Mouse (Mus musculus) liver, embryonic 15.5 days (tissue): ENCODE results near the gene Gpr137. TPM values are rescaled to one million over a fixed set of nuclear protein-coding genes. Genes with fewer than 3 reads are reported as not detected.
A peak's percentile ranks its signal among the peaks of the same experiment; 100 is the strongest.

Experiments used
- ATAC-seq: fragments of 200-750 bp; cut with Nextera tagmentation; 2 replicates; pipeline ENCODE4 v1.8.0; 2017; ENCODE audit warnings: moderate number of reproducible peaks, mild to moderate bottlenecking, moderate library complexity; ENCODE audit not compliant: insufficient read depth
- H3K27ac ChIP-seq: fragments of 300-500 bp; sonication (generic); replicated peaks from 2 replicates; pipeline ENCODE4 v1.5.1; 2015; ENCODE audit warnings: mild to moderate bottlenecking, inconsistent platforms
- H3K27me3 ChIP-seq: fragments of 300-500 bp; sonication (generic); 2 replicates; pipeline ENCODE4 v1.6.1; 2015; ENCODE audit warnings: mild to moderate bottlenecking, inconsistent platforms
- H3K36me3 ChIP-seq: fragments of 300-500 bp; sonication (generic); replicated peaks from 2 replicates; pipeline ENCODE4 v1.6.1; 2015; ENCODE audit warnings: moderate library complexity, mild to moderate bottlenecking, inconsistent platforms
- H3K4me1 ChIP-seq: fragments of 300-500 bp; sonication (generic); replicated peaks from 2 replicates; pipeline ENCODE4 v1.6.1; 2015; ENCODE audit warnings: inconsistent platforms
- H3K4me2 ChIP-seq: fragments of 300-500 bp; sonication (generic); 2 replicates; pipeline ENCODE4 v1.6.1; 2015; ENCODE audit warnings: moderate library complexity, mild to moderate bottlenecking, inconsistent platforms
- H3K4me3 ChIP-seq: fragments of 300-500 bp; sonication (generic); replicated peaks from 2 replicates; pipeline ENCODE4 v1.5.1; 2015; ENCODE audit warnings: mild to moderate bottlenecking, inconsistent platforms
- H3K9ac ChIP-seq: fragments of 300-500 bp; sonication (generic); 2 replicates; pipeline ENCODE4 v1.6.1; 2015; ENCODE audit warnings: moderate library complexity, mild to moderate bottlenecking, inconsistent platforms
- H3K9me3 ChIP-seq: fragments of 300-500 bp; sonication (generic); replicated peaks from 2 replicates; pipeline ENCODE4 v1.6.1; 2016; ENCODE audit warnings: inconsistent platforms
- WGBS: fragments of 180-500 bp; shearing (Covaris S2); methylation state at CpG from one replicate; pipeline ENCODE4 v1.1.7; 2015; ENCODE audit warnings: mixed read lengths; ENCODE audit not compliant: insufficient replicate concordance; 5-methylcytosine and 5-hydroxymethylcytosine counted together
- polyA plus RNA-seq: library from polyadenylated mRNA; unstranded; fragments of >200 nt; fragmentation: Nextera tagmentation; extraction: Ambion mirVana; gene quantifications from 2 replicates; pipeline ENCODE4 v1.2.1, GENCODE M21; 2015

The Gpr137 gene
- polyA plus RNA-seq, 1 experiment from 2014 or later: 7.4 TPM

DNA sequence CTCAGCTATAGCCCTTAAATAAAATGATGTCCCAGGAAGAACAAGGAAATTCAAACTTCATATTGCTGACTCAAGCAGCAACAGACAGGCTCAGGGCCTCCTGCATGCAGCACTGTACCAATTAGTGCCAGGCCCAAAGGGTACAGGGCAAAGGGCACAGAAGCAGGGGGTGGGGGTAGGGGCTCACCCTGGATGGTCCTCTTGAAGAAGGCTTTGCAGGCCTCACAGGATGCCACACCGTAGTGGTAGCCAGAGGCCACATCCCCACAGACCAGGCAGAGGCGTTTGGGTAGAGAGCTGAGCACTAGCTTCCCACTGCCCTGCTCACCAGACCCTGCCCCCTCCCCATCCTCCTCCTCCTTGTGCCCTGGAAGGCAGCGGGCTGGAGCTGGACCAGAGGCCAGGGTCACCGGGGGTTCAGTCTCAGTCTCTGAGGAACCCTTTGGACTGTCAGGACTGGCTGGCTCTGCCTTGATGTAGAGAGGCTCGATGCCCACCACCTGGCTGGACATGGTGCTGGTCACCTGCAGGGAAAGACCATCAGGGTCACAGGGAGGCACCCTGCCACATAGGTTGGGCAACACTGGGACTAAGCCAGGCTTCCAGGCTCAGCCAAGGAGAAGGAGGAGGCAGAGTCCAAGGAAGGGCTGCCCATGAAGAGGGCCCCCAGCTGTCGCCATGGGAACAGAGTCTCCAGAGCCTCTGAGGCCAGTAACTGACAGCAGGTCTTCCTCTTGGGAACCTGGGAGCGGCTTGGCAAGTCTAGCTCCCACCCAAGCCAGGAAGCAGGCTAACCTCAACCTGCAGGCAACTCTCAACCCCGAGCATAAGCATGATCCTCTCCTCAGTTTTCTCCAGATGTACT lies 22.2 kb downstream of the Gpr137 start:
- Histone ChIP-seq H3K27ac (peak overlapping the region; percentile 88; the same call in 1 of the 2 replicates), H3K4me2 (peak overlapping the region; percentile 100), H3K36me3 (no peaks in the 10 kb centered on the region), H3K4me3 (peak overlapping the region; percentile 84), H3K9me3 (no peaks in the 10 kb centered on the region), H3K4me1 (peaks cover 65% of the 10 kb centered on the region), H3K27me3 (peaks cover 26% of the 10 kb centered on the region), H3K9ac (peak overlapping the region; percentile 86)
- 45% methylated on average over 8 of the region's 8 CpGs for WGBS
- ATAC-seq: no peak

DNA sequence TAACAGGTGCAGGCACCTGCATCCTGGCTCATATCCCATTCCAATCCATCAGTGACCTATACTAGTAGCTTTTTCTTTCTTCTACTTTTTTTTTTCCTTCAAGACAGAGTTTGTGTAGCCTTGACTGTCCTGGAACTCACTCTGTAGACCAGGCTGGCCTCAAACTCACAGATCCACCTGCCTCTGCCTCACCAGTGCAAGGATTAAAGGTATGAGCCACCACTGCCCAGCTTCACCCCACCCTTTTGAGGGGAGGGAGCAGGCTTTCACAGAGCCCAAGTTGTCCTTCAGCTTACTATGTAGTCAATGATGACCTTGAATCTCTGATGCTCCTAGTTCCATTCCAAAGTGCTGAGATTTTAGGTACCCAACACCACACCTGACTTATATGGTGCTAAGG lies 22.8 kb downstream of the Gpr137 start:
- Histone ChIP-seq H3K27me3 (peaks cover 20% of the 10 kb centered on the region), H3K4me2 (no peak overlapping the region), H3K27ac (no peak overlapping the region), H3K9me3 (no peaks in the 10 kb centered on the region), H3K4me3 (no peak overlapping the region), H3K9ac (no peak overlapping the region), H3K36me3 (no peaks in the 10 kb centered on the region), H3K4me1 (peaks cover 63% of the 10 kb centered on the region)
- no peak for ATAC-seq

DNA sequence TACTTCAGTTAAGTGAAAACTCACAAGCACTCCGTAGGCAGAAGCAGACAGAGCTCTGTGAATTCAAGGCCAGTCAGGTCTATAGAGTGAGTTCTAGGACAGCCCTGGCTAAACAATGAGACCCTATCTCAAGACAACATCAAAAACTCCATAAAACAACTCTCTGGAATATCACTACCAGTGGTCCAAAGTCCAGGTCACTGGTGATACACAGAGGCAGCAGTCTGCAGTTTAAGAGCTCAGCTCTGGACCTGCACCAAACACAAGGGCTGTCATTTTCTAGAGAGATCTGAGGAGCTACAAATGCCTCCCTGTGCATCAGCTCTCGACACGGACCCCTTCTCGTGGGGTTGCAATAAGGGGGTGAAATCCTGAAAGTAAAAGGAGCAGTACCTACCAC lies 24.0 kb downstream of the Gpr137 start:
- Histone ChIP-seq H3K9ac (no peak overlapping the region), H3K4me1 (peaks cover 66% of the 10 kb centered on the region), H3K4me2 (no peak overlapping the region), H3K9me3 (no peaks in the 10 kb centered on the region), H3K27ac (no peak overlapping the region), H3K27me3 (peaks cover 8% of the 10 kb centered on the region), H3K4me3 (no peak overlapping the region), H3K36me3 (peaks cover 8% of the 10 kb centered on the region)
- WGBS: 74% methylated on average over 4 of the region's 4 CpGs
- ATAC-seq: no peak

DNA sequence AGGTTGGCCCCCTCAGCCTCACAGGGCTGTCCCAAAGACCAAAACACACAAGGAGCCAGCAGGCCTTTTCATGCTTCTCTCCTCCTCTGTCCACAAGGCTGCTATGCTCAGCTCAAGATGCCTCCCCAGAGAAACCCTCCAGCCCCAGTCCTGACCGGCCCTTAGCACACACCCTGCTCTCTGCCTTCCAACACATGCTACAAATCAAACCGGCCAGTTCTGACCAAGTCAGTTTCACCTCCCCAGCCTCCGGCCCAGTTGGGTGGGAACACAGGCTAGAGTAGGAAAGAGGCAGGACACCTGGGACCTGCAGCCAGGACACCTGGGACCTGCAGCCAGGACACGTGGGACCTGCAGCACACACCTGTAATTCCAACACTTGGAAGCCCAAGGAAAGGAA lies 25.8 kb downstream of the Gpr137 start:
- Histone ChIP-seq H3K36me3 (peaks cover 26% of the 10 kb centered on the region), H3K4me1 (peaks cover 54% of the 10 kb centered on the region), H3K4me2 (no peak overlapping the region), H3K9ac (no peak overlapping the region), H3K4me3 (no peak overlapping the region), H3K27ac (no peak overlapping the region), H3K9me3 (no peaks in the 10 kb centered on the region), H3K27me3 (no peaks in the 10 kb centered on the region)
- no peak for ATAC-seq
- whole genome bisulfite sequencing: 71% methylated on average over 4 of the region's 4 CpGs

DNA sequence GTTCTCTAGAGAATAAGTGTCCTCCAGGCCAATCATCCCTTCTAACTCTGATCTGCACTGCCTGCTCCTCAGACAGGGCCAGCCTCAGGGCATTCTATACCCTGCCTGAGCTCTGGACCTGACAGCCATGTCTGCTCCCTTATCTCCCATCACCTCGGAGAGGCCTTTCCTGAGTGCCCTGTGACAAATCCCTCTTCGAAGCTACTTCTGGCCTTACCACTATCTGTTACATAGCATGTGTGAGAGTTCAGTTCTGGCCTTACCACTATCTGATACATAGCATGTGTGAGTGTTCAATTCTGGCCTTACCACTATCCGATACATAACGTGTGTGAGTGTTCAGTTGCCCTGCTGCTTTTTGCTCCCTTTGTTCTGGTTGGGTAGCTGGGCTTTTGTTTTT lies 27.0 kb downstream of the Gpr137 start:
- Histone ChIP-seq H3K4me3 (no peak overlapping the region), H3K27ac (peak overlapping the region; percentile 46; the same call in 1 of the 2 replicates), H3K36me3 (peaks cover 32% of the 10 kb centered on the region), H3K27me3 (no peaks in the 10 kb centered on the region), H3K9me3 (no peaks in the 10 kb centered on the region), H3K4me2 (no peak overlapping the region), H3K4me1 (peaks cover 49% of the 10 kb centered on the region), H3K9ac (no peak overlapping the region)
- peak; percentile 43 for ATAC-seq
- WGBS: 19% methylated on average over 4 of the region's 4 CpGs

DNA sequence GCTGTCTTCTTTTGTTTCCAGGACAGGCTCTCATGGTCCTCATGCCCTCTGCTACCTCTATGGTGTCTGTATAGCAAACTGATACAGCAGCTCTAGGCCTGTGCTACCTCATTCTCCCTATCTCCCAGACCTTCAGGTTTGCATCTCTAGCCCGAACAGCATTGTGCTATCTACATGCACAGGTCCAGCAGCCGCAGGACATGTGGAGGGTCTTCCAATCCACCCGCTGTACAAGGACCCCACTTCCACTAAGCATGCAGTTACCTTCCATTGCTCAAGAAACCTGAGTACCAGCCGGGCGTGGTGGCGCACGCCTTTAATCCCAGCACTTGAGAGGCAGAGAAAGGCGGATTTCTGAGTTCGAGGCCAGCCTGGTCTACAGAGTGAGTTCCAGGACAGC lies 27.7 kb downstream of the Gpr137 start:
- WGBS: 77% methylated on average over 9 of the region's 9 CpGs
- Histone ChIP-seq H3K9me3 (no peaks in the 10 kb centered on the region), H3K4me2 (no peak overlapping the region), H3K4me1 (peaks cover 43% of the 10 kb centered on the region), H3K4me3 (no peak overlapping the region), H3K9ac (no peak overlapping the region), H3K36me3 (peaks cover 32% of the 10 kb centered on the region), H3K27ac (no peak overlapping the region), H3K27me3 (no peaks in the 10 kb centered on the region)
- no peak for ATAC-seq

DNA sequence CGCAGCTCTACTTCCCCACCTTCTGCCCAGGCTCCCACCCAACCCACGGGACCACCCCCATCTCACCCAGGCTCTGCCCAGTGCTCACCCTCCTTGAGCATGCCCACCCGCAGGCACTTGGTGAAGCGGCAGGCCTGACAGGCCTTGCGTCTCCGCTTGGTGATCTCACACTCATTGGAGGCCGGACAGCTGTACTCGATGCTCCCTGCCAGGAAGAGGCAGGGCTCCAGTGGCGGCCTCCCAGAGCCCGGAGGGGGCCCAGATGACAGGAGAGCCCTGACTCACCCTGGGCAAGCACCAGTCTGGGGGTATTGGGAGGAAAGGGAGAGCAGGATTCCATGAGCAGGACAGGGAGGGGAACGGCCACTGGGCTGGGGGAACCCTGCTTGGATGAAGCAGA lies 28.3 kb downstream of the Gpr137 start:
- Histone ChIP-seq H3K9ac (no peak overlapping the region), H3K27ac (no peak overlapping the region), H3K27me3 (no peaks in the 10 kb centered on the region), H3K4me1 (peaks cover 48% of the 10 kb centered on the region), H3K36me3 (peaks cover 32% of the 10 kb centered on the region), H3K4me3 (no peak overlapping the region), H3K4me2 (no peak overlapping the region), H3K9me3 (no peaks in the 10 kb centered on the region)
- ATAC-seq: no peak
- 83% methylated on average over 11 of the region's 11 CpGs for WGBS

DNA sequence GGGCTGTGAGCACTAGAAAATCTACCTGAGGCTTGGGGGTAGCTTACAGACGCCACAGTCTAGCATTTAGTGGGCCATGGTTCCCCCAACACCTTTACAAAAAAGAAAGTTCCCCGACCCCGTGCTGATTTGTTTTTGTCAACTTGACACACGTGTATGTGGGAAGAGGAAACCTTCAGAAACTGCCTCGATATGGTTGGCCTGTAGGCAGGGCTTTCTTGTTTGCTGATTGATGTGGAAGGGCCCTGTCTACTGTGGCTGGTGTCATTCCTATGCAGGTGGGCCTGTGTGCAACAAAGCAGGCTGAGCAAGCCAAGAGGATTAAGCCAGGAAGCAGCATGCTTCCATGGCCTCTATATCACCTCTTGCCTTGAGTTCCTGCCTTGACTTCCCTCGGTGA lies 29.2 kb downstream of the Gpr137 start:
- no peak for ATAC-seq
- Histone ChIP-seq H3K4me2 (no peak overlapping the region), H3K36me3 (peaks cover 32% of the 10 kb centered on the region), H3K9me3 (no peaks in the 10 kb centered on the region), H3K9ac (no peak overlapping the region), H3K4me3 (no peak overlapping the region), H3K27ac (no peak overlapping the region), H3K27me3 (no peaks in the 10 kb centered on the region), H3K4me1 (peaks cover 52% of the 10 kb centered on the region)
- 60% methylated on average over 6 of the region's 6 CpGs for WGBS

DNA sequence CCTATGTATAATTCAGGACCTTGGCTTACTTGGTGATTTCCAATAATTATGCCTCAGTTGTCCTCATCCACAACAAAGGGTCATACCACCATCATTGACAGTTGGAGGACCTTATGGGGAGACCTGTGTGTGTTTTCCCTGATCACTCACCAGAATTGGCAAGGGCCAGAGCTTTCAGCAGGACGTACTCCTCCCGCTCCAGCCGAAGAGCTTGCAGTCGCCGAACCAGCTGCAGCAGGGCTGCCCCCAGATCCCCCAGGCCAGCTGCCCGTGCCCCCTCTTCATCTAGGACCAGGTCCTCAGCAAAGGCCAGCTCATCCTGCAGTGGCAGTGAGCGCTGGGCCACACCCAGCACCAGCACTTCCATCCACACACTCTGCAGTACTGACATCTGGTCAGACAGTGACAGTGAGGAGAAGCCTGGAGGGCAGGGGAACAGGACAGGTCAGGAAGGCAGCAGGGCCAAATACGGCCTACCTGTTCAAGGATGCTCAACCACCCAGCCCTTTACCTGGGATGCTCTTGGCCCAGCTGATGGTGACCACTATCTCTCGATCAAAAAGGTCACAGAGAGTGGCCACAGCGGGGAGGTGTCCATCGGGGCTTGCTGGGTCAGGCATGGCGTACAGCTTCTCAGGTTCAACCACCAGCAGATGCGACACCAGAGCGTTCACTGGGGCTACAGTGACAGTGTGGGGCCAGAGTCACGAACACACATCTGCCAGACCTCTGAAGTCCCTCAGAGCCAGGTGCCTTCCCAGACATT lies 29.9 kb downstream of the Gpr137 start:
- Histone ChIP-seq H3K27me3 (no peaks in the 10 kb centered on the region), H3K36me3 (peaks cover 36% of the 10 kb centered on the region), H3K9ac (no peak overlapping the region), H3K4me2 (no peak overlapping the region), H3K9me3 (no peaks in the 10 kb centered on the region), H3K27ac (no peak overlapping the region), H3K4me3 (no peak overlapping the region), H3K4me1 (peaks cover 58% of the 10 kb centered on the region)
- 79% methylated on average over 15 of the region's 15 CpGs for WGBS
- no peak for ATAC-seq

DNA sequence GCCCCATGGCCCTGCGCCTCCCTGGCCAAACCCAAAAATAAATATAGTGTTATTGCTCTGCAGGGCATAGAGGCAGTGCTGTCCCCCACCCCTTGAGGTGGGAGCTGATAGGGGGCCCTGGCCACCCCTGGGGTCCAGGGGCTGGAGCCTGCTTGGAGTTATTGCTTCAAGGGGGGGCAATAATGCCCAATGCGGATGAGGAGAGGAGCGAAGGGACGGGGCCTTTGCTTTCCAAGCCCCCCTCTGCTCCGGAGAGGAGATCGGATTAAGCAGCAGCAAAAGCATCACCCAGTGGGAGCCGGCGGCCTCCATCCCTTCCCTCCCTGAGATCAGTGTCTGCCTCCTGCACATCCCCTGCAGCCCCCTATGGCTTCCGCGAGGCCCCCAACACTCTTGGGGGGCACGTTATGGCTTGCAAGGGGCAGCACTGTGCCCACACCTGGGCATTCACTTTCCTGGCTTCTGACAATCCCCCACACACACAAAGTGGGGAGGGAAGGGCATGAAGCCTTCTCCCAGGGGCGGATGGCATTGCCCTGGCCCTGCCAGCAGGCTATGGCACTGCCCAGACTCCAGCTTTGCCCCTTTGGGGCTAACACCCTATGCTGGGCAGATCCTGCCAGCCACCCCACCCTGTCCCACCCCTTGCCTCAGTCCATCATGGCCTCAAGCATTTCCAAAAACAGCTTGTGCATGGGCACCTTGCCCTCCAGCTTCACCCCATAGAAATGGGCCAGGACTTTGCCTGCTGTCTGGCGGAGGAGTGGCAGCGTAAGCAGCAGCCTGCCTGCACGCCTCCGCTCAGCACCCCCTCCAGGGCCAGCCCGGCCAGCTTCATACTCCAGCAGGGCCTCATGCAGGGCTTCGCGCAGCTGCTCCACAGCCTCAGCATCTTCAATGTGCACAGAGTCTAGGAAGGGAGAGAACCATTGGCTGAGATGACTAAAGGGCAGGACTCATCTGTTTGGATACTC lies 30.9 kb downstream of the Gpr137 start:
- peak overlapping the region; percentile 35; the same call in 1 of the 2 replicates for H3K9ac ChIP-seq
- WGBS: 76% methylated on average over 19 of the region's 19 CpGs
- peak overlapping the region; percentile 81 for H3K4me3 ChIP-seq
- H3K27me3 ChIP-seq: no peaks in the 10 kb centered on the region
- 0 out of 2 replicates have a peak overlapping the region, but pooled peaks have one; percentile 41 for H3K27ac ChIP-seq
- no peak for ATAC-seq
- H3K36me3 ChIP-seq: peaks cover 45% of the 10 kb centered on the region
- H3K4me1 ChIP-seq: peaks cover 61% of the 10 kb centered on the region
- H3K9me3 ChIP-seq: no peaks in the 10 kb centered on the region
- peak overlapping the region; percentile 91 for H3K4me2 ChIP-seq
